Mouse (Mus musculus): ENCODE data around the gene Pspn.

Gene Pspn

GRCm38 (mm10) chr17:56962642-56963405 is 37.0 kb downstream of the Pspn start:
- no peak for DNase-seq (ENCODE audit: low read depth)

- no peak for DNase-seq (ENCODE audit: low read depth)
These were observed 37.9 kb downstream of the Pspn start for GRCm38 (mm10) chr17:56961880-56962279.

- DNase-seq (ENCODE audit: low read depth) = no peak
These were observed 41.2 kb downstream of the Pspn start for GRCm38 (mm10) chr17:56958667-56959066.

- peak; percentile 68 for DNase-seq (ENCODE audit: low read depth)
These were observed 41.9 kb downstream of the Pspn start for GRCm38 (mm10) chr17:56957763-56958429.

GRCm38 (mm10) chr17:56954871-56955270 is 44.9 kb downstream of the Pspn start:
- no peak for DNase-seq (ENCODE audit: low read depth)

- no peak for DNase-seq (ENCODE audit: low read depth)
These were observed 47.2 kb downstream of the Pspn start for GRCm38 (mm10) chr17:56952639-56953038.

- peak; percentile 62 for DNase-seq (ENCODE audit: low read depth)
These were observed 48.9 kb downstream of the Pspn start for GRCm38 (mm10) chr17:56950915-56951314.

Measured in c-Kit-positive CD71-positive TER-119-negative erythroid progenitor cells, embryonic 14.5 days (primary cell).